ENCODE assay signal across 17 mouse cellular contexts in the genomic region with DNA sequence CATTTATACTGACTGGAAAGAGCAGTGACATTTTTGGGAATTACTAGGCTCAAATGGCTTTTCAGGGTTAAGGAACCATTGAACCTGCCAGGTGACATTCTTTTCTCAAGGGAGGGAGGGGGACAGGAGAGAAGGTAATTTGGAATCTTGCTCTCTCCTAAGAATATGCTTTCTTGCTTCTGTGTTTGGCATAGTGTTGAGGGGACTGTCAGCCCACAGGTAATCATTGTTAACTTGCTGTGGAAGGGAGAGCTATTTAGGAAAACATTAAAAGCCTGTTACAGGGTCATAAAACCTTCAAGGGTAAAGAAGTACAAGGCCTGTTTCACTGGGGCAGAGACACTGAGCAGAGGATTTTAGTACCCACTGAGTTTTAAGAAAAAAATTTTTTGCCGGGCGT.
"Had no signal": no experiment of that assay in that cellular context is flagged by ENCODE, and none has a peak within 500 bp of the region (broad histone marks: within the 10 kb centered on the region; RNA-seq: fewer than 3 reads in every experiment).

No protein-coding gene starts in this region.

- H3K36me3 ChIP-seq: lung, embryonic 15.5 days; midbrain, embryonic 13.5 days; midbrain, embryonic 15.5 days; neural tube, embryonic 12.5 days; stomach, embryonic 15.5 days had no signal

- H3K4me2 ChIP-seq: lung, embryonic 15.5 days; midbrain, embryonic 11.5 days; midbrain, embryonic 13.5 days; midbrain, embryonic 15.5 days; neural tube, embryonic 12.5 days; stomach, embryonic 15.5 days had no signal

- H3K9me3 ChIP-seq: lung, embryonic 15.5 days; megakaryocyte, embryonic 14.5 days; midbrain, embryonic 13.5 days; midbrain, embryonic 15.5 days; neural tube, embryonic 12.5 days; stomach, embryonic 15.5 days had no signal

- H3K4me1 ChIP-seq: lung, embryonic 15.5 days; midbrain, embryonic 13.5 days; midbrain, embryonic 15.5 days; neural tube, embryonic 12.5 days; stomach, embryonic 15.5 days had no signal

- ATAC-seq: lung, postnatal 0 days; midbrain, embryonic 13.5 days; midbrain, embryonic 15.5 days had no signal

- H3K27ac ChIP-seq: lung, embryonic 15.5 days; macrophage; midbrain, embryonic 13.5 days; midbrain, embryonic 15.5 days; neural tube, embryonic 12.5 days; stomach, embryonic 15.5 days; stomach, postnatal 0 days had no signal

- H3K4me3 ChIP-seq: lung, embryonic 15.5 days; megakaryocyte, embryonic 14.5 days; midbrain, embryonic 13.5 days; midbrain, embryonic 15.5 days; neural tube, embryonic 12.5 days; stomach, embryonic 15.5 days had no signal

- H3K27me3 ChIP-seq: lung, embryonic 15.5 days; megakaryocyte, embryonic 14.5 days; midbrain, embryonic 13.5 days; midbrain, embryonic 15.5 days; neural tube, embryonic 12.5 days; stomach, embryonic 15.5 days had no signal

- H3K9ac ChIP-seq: lung, embryonic 15.5 days; midbrain, embryonic 13.5 days; midbrain, embryonic 15.5 days; neural tube, embryonic 12.5 days; stomach, embryonic 15.5 days had no signal

- DNase-seq: lung, adult 2 months; lung, postnatal 14 days; lung, postnatal 36 days; right cerebral cortex, postnatal 14 days; thymus, adult 2 months; thymus, postnatal 25 days; thymus, postnatal 4 days had no signal
